Mouse (Mus musculus) forebrain, embryonic 14.5 days (tissue): ENCODE measurements around the gene Pacsin1. TPM values are rescaled to one million over a fixed set of nuclear protein-coding genes. Genes with fewer than 3 reads are reported as not detected.

Source experiments
- ATAC-seq: fragments of 200-750 bp; cut with Nextera tagmentation; 2 replicates; pipeline ENCODE4 v1.8.0; 2017; ENCODE audit warnings: mild to moderate bottlenecking, moderate library complexity
- DNase-seq: peaks from one replicate; pipeline ENCODE4 v3.0.0-alpha.2; 2015; ENCODE audit warnings: low spot score
- H3K27ac ChIP-seq: fragments of 300-500 bp; sonication (generic); 2 replicates; pipeline ENCODE4 v1.5.1; 2014; ENCODE audit warnings: low read depth, mild to moderate bottlenecking, control low read depth, low read length, moderate library complexity
- H3K27me3 ChIP-seq: fragments of 300-500 bp; sonication (generic); replicated peaks from 2 replicates; pipeline ENCODE4 v1.6.1; 2014; ENCODE audit warnings: low read length, control low read depth, mixed read lengths; ENCODE audit not compliant: control insufficient read depth, insufficient read depth
- H3K36me3 ChIP-seq: fragments of 300-500 bp; sonication (generic); 2 replicates; pipeline ENCODE4 v1.6.1; 2014; ENCODE audit warnings: low read length, control low read depth; ENCODE audit not compliant: control insufficient read depth, insufficient read depth
- H3K4me1 ChIP-seq: fragments of 300-500 bp; sonication (generic); 2 replicates; pipeline ENCODE4 v1.6.1; 2014; ENCODE audit warnings: antibody characterized with exemption, low read length, control low read depth; ENCODE audit not compliant: control insufficient read depth, insufficient read depth
- H3K4me2 ChIP-seq: fragments of 300-500 bp; sonication (generic); 2 replicates; pipeline ENCODE4 v1.6.1; 2014; ENCODE audit warnings: mild to moderate bottlenecking, control low read depth, low read length
- H3K4me3 ChIP-seq: fragments of 300-500 bp; sonication (generic); 2 replicates; pipeline ENCODE4 v1.5.1; 2014; ENCODE audit warnings: low read depth, low read length, control low read depth
- H3K9ac ChIP-seq: fragments of 300-500 bp; sonication (generic); 2 replicates; pipeline ENCODE4 v1.6.1; 2014; ENCODE audit warnings: mild to moderate bottlenecking, low read length, control low read depth, moderate library complexity
- H3K9me3 ChIP-seq: fragments of 300-500 bp; sonication (generic); replicated peaks from 2 replicates; pipeline ENCODE4 v1.6.1; 2016; ENCODE audit warnings: low read length, control low read depth, mixed read lengths; ENCODE audit not compliant: control insufficient read depth
- WGBS: fragments of 180-500 bp; shearing (Covaris S2); extraction: QIAGEN DNeasy Blood & Tissue Kit; methylation state at CpG from one replicate; pipeline ENCODE4 v1.1.7; 2014; 5-methylcytosine and 5-hydroxymethylcytosine counted together
- polyA plus RNA-seq: library from polyadenylated mRNA; unstranded; fragments of >200 nt; fragmentation: Nextera tagmentation; extraction: Ambion mirVana; gene quantifications from 2 replicates; pipeline ENCODE4 v1.2.1, GENCODE M21; 2014

Pacsin1 gene
- polyA plus RNA-seq, 1 experiment from 2014 or later = 22.2 TPM

- 1% methylated on average over 23 of the region's 23 CpGs for WGBS
- peaks cover 23% of the 10 kb centered on the region for H3K4me1 ChIP-seq
- no peaks in the 10 kb centered on the region for H3K27me3 ChIP-seq
- peaks cover 14% of the 10 kb centered on the region for H3K36me3 ChIP-seq
- DNase-seq (peak; percentile 80), ATAC-seq (peak; percentile 62)
- H3K4me3 ChIP-seq = peak overlapping the region; percentile 99
- H3K4me2 ChIP-seq = peak overlapping the region; percentile 93
- peak overlapping the region; percentile 99 for H3K27ac ChIP-seq
- H3K9me3 ChIP-seq = no peaks in the 10 kb centered on the region
- H3K9ac ChIP-seq = peak overlapping the region; percentile 99
Measured at GRCm38 (mm10) chr17:27621705-27622531, 33.4 kb upstream of the Pacsin1 start.

GRCm38 (mm10) chr17:27622611-27623359, 32.5 kb upstream of the Pacsin1 start:
- WGBS = under 1% methylated on average over 74 of the region's 80 CpGs
- peak; percentile 70 for DNase-seq
- Histone ChIP-seq H3K27me3 (no peaks in the 10 kb centered on the region), H3K4me2 (peak overlapping the region; percentile 93), H3K9ac (peak overlapping the region; percentile 99), H3K4me1 (peaks cover 23% of the 10 kb centered on the region), H3K27ac (peak overlapping the region; percentile 99), H3K9me3 (no peaks in the 10 kb centered on the region), H3K4me3 (peak overlapping the region; percentile 99), H3K36me3 (peaks cover 12% of the 10 kb centered on the region)
- peak; percentile 57 for ATAC-seq

- peak within 1 kb of the TSS; percentile 99 for H3K27ac ChIP-seq
- peak; percentile 96 for DNase-seq
- H3K4me1 ChIP-seq = peaks cover 23% of the 10 kb centered on the region
- peak; percentile 90 for ATAC-seq
- H3K4me3 ChIP-seq = peak within 1 kb of the TSS; percentile 99
- 10% methylated on average over 81 of the region's 91 CpGs for WGBS
- H3K9ac ChIP-seq = peak within 1 kb of the TSS; percentile 99
- H3K9me3 ChIP-seq = no peaks in the 10 kb centered on the region
- H3K36me3 ChIP-seq = peaks cover 12% of the 10 kb centered on the region; the same call in 1 of the 2 replicates
- H3K4me2 ChIP-seq = peak within 1 kb of the TSS; percentile 93
- no peaks in the 10 kb centered on the region for H3K27me3 ChIP-seq
Measured at GRCm38 (mm10) chr17:27623360-27624326, 31.7 kb upstream of the Pacsin1 start, which contains the start of gene Nudt3. Gene Nudt3, minus strand, starts transcription at chr17:27623495.

GRCm38 (mm10) chr17:27625455-27626251, 29.7 kb upstream of the Pacsin1 start:
- H3K4me3 ChIP-seq = no peak overlapping the region
- no peak overlapping the region for H3K4me2 ChIP-seq
- peaks cover 12% of the 10 kb centered on the region for H3K4me1 ChIP-seq
- no peaks in the 10 kb centered on the region for H3K27me3 ChIP-seq
- no peak overlapping the region for H3K9ac ChIP-seq
- DNase-seq = no peak
- no peaks in the 10 kb centered on the region for H3K9me3 ChIP-seq
- no peak overlapping the region for H3K27ac ChIP-seq
- 39% methylated on average over 7 of the region's 7 CpGs for WGBS
- ATAC-seq = no peak
- H3K36me3 ChIP-seq = peaks cover 16% of the 10 kb centered on the region

GRCm38 (mm10) chr17:27626681-27627080, 28.6 kb upstream of the Pacsin1 start:
- peaks cover 26% of the 10 kb centered on the region for H3K36me3 ChIP-seq
- H3K9ac ChIP-seq = no peak overlapping the region
- peak overlapping the region; percentile 68; the same call in 1 of the 2 replicates for H3K27ac ChIP-seq
- H3K9me3 ChIP-seq = no peaks in the 10 kb centered on the region
- ATAC-seq (peak; percentile 14), DNase-seq (peak; percentile 82)
- H3K27me3 ChIP-seq = no peaks in the 10 kb centered on the region
- no peak overlapping the region for H3K4me2 ChIP-seq
- WGBS = 9% methylated on average over 5 of the region's 5 CpGs
- H3K4me3 ChIP-seq = no peak overlapping the region
- peaks cover 5% of the 10 kb centered on the region; the same call in 1 of the 2 replicates for H3K4me1 ChIP-seq

- H3K9me3 ChIP-seq = no peaks in the 10 kb centered on the region
- H3K4me3 ChIP-seq = no peak overlapping the region
- no peak overlapping the region for H3K9ac ChIP-seq
- ATAC-seq (no peak), DNase-seq (no peak)
- H3K27ac ChIP-seq = no peak overlapping the region
- peaks cover 34% of the 10 kb centered on the region for H3K36me3 ChIP-seq
- H3K27me3 ChIP-seq = no peaks in the 10 kb centered on the region
- H3K4me2 ChIP-seq = no peak overlapping the region
- peaks cover 5% of the 10 kb centered on the region; the same call in 1 of the 2 replicates for H3K4me1 ChIP-seq
- WGBS = 32% methylated on average over 5 of the region's 5 CpGs
Measured at GRCm38 (mm10) chr17:27627451-27627850, 27.9 kb upstream of the Pacsin1 start.

GRCm38 (mm10) chr17:27628376-27628775, 26.9 kb upstream of the Pacsin1 start:
- ATAC-seq = no peak
- no peak overlapping the region for H3K27ac ChIP-seq
- no peak overlapping the region for H3K4me3 ChIP-seq
- DNase-seq = no peak
- no peaks in the 10 kb centered on the region for H3K9me3 ChIP-seq
- no peak overlapping the region for H3K9ac ChIP-seq
- no peak overlapping the region for H3K4me2 ChIP-seq
- H3K27me3 ChIP-seq = no peaks in the 10 kb centered on the region
- 92% methylated on average over 8 of the region's 8 CpGs for WGBS
- peaks cover 43% of the 10 kb centered on the region for H3K36me3 ChIP-seq
- H3K4me1 ChIP-seq = peaks cover 7% of the 10 kb centered on the region
